Mouse (Mus musculus) B cell, adult 2 months (primary cell): ENCODE measurements at regions not wholly inside any gene's neighbourhood (a gene's known extent, or its start where the extent isn't known, plus 50 kb on each side); places are given as distances from the start of the nearest gene placed in this dataset.

ENCODE experiments used
- DNase-seq, 2 experiments: peaks; one replicate each; pipeline ENCODE4 v3.0.0; 2022

DNA sequence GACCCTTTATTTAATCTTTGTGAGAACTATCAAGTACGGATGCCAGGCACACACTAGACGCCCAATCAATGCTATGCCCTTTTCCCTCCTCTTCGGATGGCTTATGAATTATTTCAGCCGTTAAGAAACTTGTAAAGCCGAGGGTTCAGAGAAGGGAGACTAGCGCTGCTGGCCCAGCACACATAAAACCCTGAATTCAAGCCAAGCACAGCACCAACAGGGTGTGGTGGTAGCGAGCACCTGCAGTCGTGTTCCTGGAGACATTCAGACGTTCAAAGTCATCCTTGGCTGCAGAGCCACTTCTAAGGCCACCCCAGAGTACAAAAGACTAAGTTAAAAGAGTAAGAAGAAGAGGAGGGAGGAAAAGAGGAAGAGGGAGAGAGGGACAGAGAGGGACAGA is 148.5 kb upstream of the Jarid2 start:
- DNase-seq: no peak

GRCm38 (mm10) chr13:44581947-44582766 is 147.1 kb upstream of the Jarid2 start:
- peak; percentile 17 to 22 for DNase-seq

DNA sequence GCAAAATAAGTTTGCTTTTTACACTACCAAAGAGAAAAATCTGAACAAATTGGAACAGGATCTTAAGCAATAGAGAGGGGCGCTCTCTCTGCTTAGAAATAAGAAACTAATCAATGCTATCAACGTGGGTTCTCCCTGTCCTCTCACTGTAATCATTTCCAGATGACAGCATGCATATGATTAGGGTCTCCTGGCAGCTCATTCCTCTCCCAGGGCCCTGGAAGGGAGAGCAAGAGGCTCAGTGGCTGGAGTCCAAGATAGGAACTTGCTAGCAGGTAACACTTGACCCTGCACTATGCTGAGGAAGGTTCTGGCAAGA is 146.5 kb upstream of the Jarid2 start:
- no peak for DNase-seq

DNA sequence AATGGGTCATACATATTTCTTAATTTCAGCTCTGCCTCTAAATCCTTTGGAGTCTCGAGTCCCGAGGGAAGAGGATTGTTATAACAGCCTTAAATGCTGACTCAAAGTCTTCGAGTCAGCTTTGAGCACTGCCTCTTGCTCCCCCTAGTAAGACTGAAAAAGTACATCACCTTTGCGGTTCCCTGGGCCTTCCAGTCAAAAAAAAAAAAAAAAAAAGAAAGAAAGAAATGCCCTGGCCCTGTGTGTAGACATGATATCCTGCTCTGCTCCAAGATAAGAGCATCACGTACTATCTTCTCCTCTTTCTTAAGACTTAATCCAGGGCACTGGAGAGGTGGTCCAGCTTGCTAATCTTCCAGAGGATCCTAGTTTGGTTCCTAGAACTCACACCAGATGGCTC is 145.7 kb upstream of the Jarid2 start:
- no peak for DNase-seq

GRCm38 (mm10) chr13:44584151-44584550 is 145.1 kb upstream of the Jarid2 start:
- no peak for DNase-seq

DNA sequence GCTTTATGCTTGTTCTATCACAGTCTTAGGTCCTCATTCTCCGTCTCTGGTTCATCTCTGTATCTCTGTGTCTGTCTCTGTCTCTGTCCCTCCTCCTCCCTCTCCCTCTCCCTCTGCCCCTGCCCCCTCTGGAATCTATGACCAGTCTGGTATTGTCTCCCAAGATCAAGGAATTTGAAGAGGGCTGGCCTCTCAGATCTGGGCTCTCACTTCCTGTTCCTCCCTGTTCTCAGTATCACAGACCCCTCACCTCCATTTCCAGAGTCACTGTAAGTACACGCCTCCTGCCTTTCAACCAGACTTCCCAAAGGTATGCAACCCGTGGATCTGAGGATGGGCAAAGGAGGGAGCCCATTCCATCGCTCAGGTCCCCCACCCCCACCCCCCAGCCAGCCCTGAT is 144.7 kb upstream of the Jarid2 start:
- no peak for DNase-seq

DNA sequence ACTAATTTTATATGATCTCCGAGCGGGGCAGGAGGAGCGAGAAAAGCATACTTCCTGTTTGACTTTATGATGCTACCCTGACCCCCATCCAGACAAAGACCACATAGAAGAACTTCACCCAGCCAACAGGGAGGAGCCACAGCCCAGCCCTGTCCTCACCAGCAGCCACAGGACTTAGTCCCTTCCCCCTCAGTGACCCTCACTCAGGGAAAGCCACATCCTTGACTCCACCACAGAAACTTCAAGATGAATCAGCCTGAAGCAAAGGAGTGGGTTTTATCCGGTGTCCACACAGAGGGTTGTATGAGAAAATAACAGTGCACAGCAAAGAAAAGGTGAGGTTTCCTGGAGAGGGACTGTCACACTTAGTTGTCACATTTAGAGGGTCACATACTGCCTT is 141.4 kb upstream of the Jarid2 start:
- no peak for DNase-seq

GRCm38 (mm10) chr13:44594645-44595044 is 134.6 kb upstream of the Jarid2 start:
- DNase-seq: no peak

DNA sequence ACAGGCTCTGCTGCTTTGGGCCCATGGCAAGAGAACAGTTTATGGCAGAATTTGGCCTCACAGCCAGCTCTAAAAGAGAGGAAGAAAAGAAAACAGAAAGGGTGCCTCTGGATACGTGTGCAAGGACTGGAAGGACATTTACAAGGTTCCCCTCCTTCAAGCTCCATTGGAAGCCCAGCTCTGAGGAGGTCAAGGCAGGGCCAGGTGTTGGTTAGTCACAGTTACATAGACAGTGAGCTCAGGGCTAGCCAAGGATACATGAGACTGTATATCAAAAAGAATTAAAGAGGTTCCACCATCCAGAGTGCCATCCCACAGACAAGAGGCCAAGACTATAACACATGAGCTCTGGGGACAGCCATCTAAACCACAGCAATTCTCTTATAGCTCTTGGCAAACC is 131.6 kb upstream of the Jarid2 start:
- DNase-seq: no peak

GRCm38 (mm10) chr13:44601024-44601423 is 128.2 kb upstream of the Jarid2 start:
- no peak for DNase-seq

- no peak for DNase-seq
These were observed 126.6 kb upstream of the Jarid2 start for GRCm38 (mm10) chr13:44602658-44603057.

DNA sequence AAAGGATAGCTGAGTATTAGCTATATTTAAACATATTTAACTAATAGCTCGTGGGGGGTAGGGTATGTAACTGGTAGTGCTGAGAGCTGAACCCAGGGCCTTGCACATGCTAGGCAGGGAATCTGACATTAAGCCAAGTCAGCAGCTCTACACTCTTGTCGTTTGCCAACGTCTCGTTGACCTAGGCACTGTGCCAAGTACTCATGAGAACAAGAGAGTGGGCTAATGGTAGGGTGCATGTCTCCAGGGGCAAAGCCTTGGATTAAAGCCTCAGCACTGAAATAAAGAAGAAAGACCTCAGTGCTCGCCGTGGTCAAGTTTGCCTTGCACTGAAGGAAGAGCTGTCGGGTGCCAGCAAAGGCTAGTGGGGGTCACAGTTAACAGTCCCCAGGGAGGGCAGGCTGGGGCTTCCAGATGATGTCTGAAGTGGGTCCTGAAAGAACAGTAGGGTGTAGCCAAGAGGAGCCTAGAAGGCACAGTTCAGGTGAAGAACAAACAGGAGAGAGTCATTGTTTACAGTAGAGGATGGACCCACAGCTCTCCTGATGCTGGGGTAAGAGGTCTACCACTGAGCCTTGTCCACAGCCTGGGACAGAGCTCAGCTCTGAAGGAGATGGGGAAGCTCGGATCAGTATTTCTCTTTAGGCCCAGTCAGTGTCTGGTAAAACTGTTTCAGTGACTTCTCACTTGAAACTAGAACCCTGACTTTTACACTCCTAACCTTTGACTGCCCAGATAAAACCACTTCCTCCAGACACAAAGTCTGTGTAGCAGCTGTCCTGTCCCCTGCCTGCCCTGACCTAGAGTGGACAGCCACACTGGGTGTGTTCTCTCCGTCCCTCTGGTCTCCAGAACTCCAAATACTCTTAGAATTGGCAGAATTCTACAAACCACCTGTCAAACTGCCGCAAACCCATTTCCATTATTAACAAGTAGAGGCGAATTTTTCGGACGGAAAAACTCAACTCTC is 121.7 kb upstream of the Jarid2 start:
- no peak for DNase-seq

GRCm38 (mm10) chr13:44608286-44608675 is 121.0 kb upstream of the Jarid2 start:
- DNase-seq: no peak

DNA sequence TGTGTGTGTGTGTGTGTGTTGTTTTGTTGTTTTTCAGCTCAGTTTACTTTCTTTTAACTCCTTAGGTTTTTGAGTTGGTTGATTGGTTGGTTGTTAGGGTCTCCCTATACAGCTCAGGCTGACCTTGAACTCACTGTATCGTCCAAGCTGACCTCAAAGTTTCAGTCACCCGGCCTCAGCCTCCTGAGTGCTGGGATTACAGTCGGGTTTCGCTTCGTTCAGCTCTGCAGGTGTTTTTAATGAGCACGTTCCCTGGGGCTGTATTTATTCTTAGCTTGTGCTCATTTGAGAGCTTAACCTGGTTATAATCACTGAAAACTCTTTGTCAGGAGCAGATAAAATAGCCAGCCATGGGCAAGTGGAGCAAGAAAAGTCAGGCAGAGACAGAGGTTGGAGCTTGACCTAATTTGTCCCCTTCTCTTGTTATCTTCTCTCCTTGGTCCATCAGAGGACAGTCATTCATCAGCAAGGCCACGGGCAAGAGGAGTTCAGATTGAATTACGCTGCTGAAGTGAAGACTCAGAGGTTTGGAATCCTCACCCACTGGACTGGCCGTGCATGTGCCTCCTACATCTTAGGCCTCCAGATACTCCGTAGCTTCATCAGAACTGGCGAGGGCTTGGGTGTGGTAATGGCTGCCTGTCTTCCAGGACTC is 120.5 kb upstream of the Jarid2 start:
- no peak for DNase-seq

- DNase-seq: no peak
These were observed 119.7 kb upstream of the Jarid2 start for GRCm38 (mm10) chr13:44609606-44610005.

GRCm38 (mm10) chr13:44615696-44616095 is 113.6 kb upstream of the Jarid2 start:
- DNase-seq: no peak

DNA sequence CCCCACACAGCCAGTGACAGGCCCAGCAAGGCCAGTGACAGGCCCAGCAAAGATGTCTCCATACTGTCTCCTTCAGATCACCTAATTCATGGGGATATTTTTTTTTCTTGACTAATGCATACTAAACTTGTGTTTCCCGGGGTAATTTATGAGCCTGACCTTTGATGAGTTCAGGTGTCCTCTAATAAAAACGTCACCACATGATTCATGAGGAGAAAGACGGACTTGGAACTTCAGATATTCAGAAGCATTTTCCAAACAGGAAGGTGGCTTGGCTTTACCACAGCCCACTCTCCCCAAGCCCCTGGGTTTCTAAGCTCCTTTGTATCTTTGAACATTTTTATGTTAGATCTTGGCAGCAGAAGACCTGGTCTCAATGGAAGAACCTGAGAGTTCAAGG is 110.9 kb upstream of the Jarid2 start:
- DNase-seq: no peak

GRCm38 (mm10) chr13:44622661-44623355 is 106.5 kb upstream of the Jarid2 start:
- DNase-seq: no peak

GRCm38 (mm10) chr13:44624716-44625115 is 104.6 kb upstream of the Jarid2 start:
- peak; percentile 17 to 28 for DNase-seq

- DNase-seq: no peak
These were observed 103.5 kb upstream of the Jarid2 start for GRCm38 (mm10) chr13:44625792-44626191.

GRCm38 (mm10) chr13:44626806-44627205 is 102.5 kb upstream of the Jarid2 start:
- DNase-seq: no peak

GRCm38 (mm10) chr13:44630061-44630460 is 99.2 kb upstream of the Jarid2 start:
- DNase-seq: no peak

- no peak for DNase-seq
These were observed 94.7 kb upstream of the Jarid2 start for GRCm38 (mm10) chr13:44634616-44635015.
